Mouse (Mus musculus): ENCODE results near the gene Gja3. TPM values are rescaled to one million over a fixed set of nuclear protein-coding genes. Genes with fewer than 3 reads are reported as not detected.

Gene Gja3
- polyA plus RNA-seq (2012; rRNA removed) (not detected in 2 replicates), polyA plus RNA-seq (2014; fragmentation: Nextera tagmentation; extraction: Ambion mirVana) (not detected in 2 replicates)

GRCm38 (mm10) chr14:57057563-57058321 is at the start of gene Gja3:
Gene Gja3, minus strand, starts transcription at chr14:57058100.
- peak within 1 kb of the TSS in 1 of 2 experiments; percentile 25; a peak in 3 of 4 replicates for H3K4me3 ChIP-seq (ENCODE audit: insufficient read depth in 1 of 2, low read depth in 2 of 2, low read length in 2 of 2)
- no peak for DNase-seq (ENCODE audit: low read depth in 3 of 3, low spot score in 3 of 3)
- no peak for TF ChIP-seq CTCF (IDR thresholded peaks at IDR 0.05; ENCODE audit: low read depth)
- no peak for TF ChIP-seq EP300 (IDR thresholded peaks at IDR 0.05; ENCODE audit: low read depth)
- no peaks in the 10 kb centered on the region for H3K9me3 ChIP-seq (ENCODE audit: control insufficient read depth, low read length)
- H3K36me3 ChIP-seq (replicated peaks; ENCODE audit: control insufficient read depth, insufficient read depth, low read depth) = no peaks in the 10 kb centered on the region
- no peak within 1 kb of the TSS for H3K27ac ChIP-seq
- H3K4me2 ChIP-seq (ENCODE audit: low read depth) = peak within 1 kb of the TSS; percentile 25
- no peaks in the 10 kb centered on the region for H3K4me1 ChIP-seq (replicated peaks; ENCODE audit: control insufficient read depth in 2 of 2, insufficient read depth in 2 of 2, low read length in 1 of 2)
- H3K9ac ChIP-seq (replicated peaks) = no peak within 1 kb of the TSS
- no peak for ATAC-seq (ENCODE audit: insufficient read depth)
- WGBS (ENCODE audit: insufficient replicate concordance) = 2% methylated on average over 70 of the region's 79 CpGs
- H3K27me3 ChIP-seq (ENCODE audit: control insufficient read depth, insufficient read depth, low read length) = peaks cover 38% of the 10 kb centered on the region

- TF ChIP-seq EP300 (IDR thresholded peaks at IDR 0.05; ENCODE audit: low read depth) (no peak), CTCF (IDR thresholded peaks at IDR 0.05; ENCODE audit: low read depth) (no peak)
- WGBS (ENCODE audit: insufficient replicate concordance) = 56% methylated on average over 8 of the region's 8 CpGs
- Histone ChIP-seq H3K9me3 (ENCODE audit: control insufficient read depth, low read length) (no peaks in the 10 kb centered on the region), H3K4me2 (ENCODE audit: low read depth) (no peak overlapping the region), H3K9ac (replicated peaks) (no peak overlapping the region), H3K4me3 (ENCODE audit: insufficient read depth in 1 of 2, low read depth in 2 of 2, low read length in 2 of 2) (no peak overlapping the region), H3K4me1 (replicated peaks; ENCODE audit: control insufficient read depth in 2 of 2, insufficient read depth in 2 of 2, low read length in 1 of 2) (peaks cover 0 to 2% of the 10 kb centered on the region in 2 experiments; a peak in 1 of 4 replicates), H3K36me3 (replicated peaks; ENCODE audit: control insufficient read depth, insufficient read depth, low read depth) (no peaks in the 10 kb centered on the region), H3K27ac (no peak overlapping the region), H3K27me3 (ENCODE audit: control insufficient read depth, insufficient read depth, low read length) (peaks cover 39% of the 10 kb centered on the region)
- ATAC-seq (ENCODE audit: insufficient read depth) = no peak
- no peak for DNase-seq (ENCODE audit: low read depth in 3 of 3, low spot score in 3 of 3)
Observed at GRCm38 (mm10) chr14:57107091-57107490, 49.2 kb upstream of the Gja3 start.

GRCm38 (mm10) chr14:57105721-57106120 is 47.8 kb upstream of the Gja3 start:
- WGBS (ENCODE audit: insufficient replicate concordance) = 38% methylated on average over 11 of the region's 11 CpGs
- Histone ChIP-seq H3K4me3 (ENCODE audit: insufficient read depth in 1 of 2, low read depth in 2 of 2, low read length in 2 of 2) (no peak overlapping the region), H3K4me1 (replicated peaks; ENCODE audit: control insufficient read depth in 2 of 2, insufficient read depth in 2 of 2, low read length in 1 of 2) (peaks cover 0 to 2% of the 10 kb centered on the region in 2 experiments; a peak in 1 of 4 replicates), H3K9me3 (ENCODE audit: control insufficient read depth, low read length) (no peaks in the 10 kb centered on the region), H3K27ac (no peak overlapping the region), H3K9ac (replicated peaks) (no peak overlapping the region), H3K4me2 (ENCODE audit: low read depth) (no peak overlapping the region), H3K27me3 (ENCODE audit: control insufficient read depth, insufficient read depth, low read length) (peaks cover 39% of the 10 kb centered on the region), H3K36me3 (replicated peaks; ENCODE audit: control insufficient read depth, insufficient read depth, low read depth) (no peaks in the 10 kb centered on the region)
- DNase-seq (ENCODE audit: low read depth in 3 of 3, low spot score in 3 of 3) = no peak
- TF ChIP-seq CTCF (IDR thresholded peaks at IDR 0.05; ENCODE audit: low read depth) (no peak), EP300 (IDR thresholded peaks at IDR 0.05; ENCODE audit: low read depth) (no peak)
- no peak for ATAC-seq (ENCODE audit: insufficient read depth)

- H3K4me3 ChIP-seq (ENCODE audit: insufficient read depth in 1 of 2, low read depth in 2 of 2, low read length in 2 of 2) = peak overlapping the region in 1 of 2 experiments; percentile 59; a peak in 1 of 4 replicates
- H3K36me3 ChIP-seq (replicated peaks; ENCODE audit: control insufficient read depth, insufficient read depth, low read depth) = no peaks in the 10 kb centered on the region
- H3K9me3 ChIP-seq (ENCODE audit: control insufficient read depth, low read length) = no peaks in the 10 kb centered on the region
- peaks cover 0 to 2% of the 10 kb centered on the region in 2 experiments; a peak in 1 of 4 replicates for H3K4me1 ChIP-seq (replicated peaks; ENCODE audit: control insufficient read depth in 2 of 2, insufficient read depth in 2 of 2, low read length in 1 of 2)
- 10% methylated on average over 14 of the region's 14 CpGs for WGBS (ENCODE audit: insufficient replicate concordance)
- H3K4me2 ChIP-seq (ENCODE audit: low read depth) = peak overlapping the region; percentile 65
- TF ChIP-seq EP300 (IDR thresholded peaks at IDR 0.05; ENCODE audit: low read depth) = no peak
- no peak for TF ChIP-seq CTCF (IDR thresholded peaks at IDR 0.05; ENCODE audit: low read depth)
- DNase-seq (ENCODE audit: low read depth in 3 of 3, low spot score in 3 of 3) (no peak), ATAC-seq (ENCODE audit: insufficient read depth) (0 out of 2 replicates have a peak, but pooled peaks have one; percentile 12)
- no peak overlapping the region for H3K27ac ChIP-seq
- H3K27me3 ChIP-seq (ENCODE audit: control insufficient read depth, insufficient read depth, low read length) = peaks cover 39% of the 10 kb centered on the region
- H3K9ac ChIP-seq (replicated peaks) = no peak overlapping the region
Observed at GRCm38 (mm10) chr14:57105111-57105510, 47.2 kb upstream of the Gja3 start.
